Mouse (Mus musculus): ENCODE measurements around the gene Upf1. TPM values are rescaled to one million over a fixed set of nuclear protein-coding genes. Genes with fewer than 3 reads are reported as not detected.

The Upf1 gene
- total RNA-seq (2021): 10 to 100 TPM; 61.8 to 66.1 TPM

DNA sequence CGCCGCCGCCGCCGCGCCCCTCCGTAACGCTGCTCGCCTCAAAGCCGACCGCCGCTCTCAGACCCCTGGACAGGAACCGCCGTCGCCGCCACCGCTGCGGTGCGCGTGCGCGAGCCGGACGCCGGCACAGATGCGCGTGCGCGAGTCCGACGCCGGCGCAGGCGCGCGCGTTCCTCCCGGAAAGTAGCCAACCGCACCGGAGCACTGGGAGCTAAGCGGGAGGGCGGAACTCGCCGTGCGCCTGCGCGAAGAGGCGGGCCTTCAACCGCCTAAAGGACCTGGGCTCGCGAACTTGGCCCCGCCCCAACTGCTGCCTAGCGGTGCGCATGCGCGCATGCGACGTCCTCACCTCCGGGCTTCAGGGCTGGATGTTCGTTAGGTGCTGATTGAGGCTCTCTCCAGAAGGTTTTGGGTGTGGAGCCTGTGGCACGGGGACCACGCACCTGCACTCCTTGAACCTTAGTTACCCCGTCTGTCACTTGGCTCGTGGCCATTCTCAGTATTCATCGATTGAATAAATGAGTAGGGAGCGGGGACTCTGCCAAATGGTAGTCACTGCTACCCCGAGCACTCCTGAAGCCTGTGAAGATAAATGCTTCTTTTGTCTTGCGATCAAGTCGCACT, at the start of gene Upf1:
Gene Upf1, minus strand, starts transcription at position 85 of the 624 bp plus-strand sequence.
- peak; percentile 99 to 100 for DNase-seq (ENCODE audit: extremely low spot score in 1 of 2, low spot score in 1 of 2)

DNA sequence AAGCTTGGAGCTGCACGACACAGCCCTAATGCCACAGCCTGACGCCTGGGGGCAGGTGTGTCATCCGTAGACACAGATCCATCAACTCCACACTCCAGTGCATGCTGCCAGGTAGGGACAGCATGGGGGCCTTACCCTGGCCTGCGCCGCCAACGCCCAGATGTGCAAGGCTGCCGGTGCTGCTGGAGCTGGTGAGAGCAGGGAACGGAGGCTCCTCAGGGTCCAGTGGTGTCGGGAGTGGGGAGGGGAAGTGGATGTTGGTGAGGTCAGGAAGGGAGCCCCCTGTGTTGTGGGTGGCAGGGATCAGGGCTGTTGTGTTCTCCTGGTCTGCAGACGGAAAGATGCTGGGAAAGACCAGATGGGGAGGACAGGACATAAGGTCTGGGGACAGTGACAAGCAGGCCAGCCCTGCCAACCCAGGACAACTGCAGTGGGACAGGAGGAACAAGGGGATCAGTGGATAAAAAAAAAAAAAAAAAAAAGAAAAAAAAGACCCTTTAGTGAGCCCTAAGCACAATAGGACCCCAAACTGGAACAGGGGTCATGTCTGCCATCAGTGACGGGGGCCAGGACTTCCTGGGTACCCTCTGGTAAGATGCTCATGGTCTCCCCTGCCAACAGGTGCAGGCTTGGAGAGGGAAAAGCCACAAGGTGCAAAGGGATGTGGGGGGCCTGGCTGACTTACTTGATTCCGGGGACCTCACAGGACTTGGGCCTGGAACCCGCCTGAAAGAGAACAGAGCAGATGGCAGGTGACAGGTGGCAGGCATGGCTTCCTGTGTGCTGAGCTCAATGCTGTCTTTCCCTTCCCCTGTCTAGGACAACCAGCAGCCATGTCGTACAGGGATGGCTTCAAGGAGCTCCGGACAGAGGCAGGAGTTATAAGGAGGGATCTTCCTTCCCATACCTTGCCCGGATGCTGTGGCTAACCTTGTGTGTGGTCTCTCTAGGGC, 44.8 kb upstream of the Upf1 start:
- DNase-seq (ENCODE audit: extremely low spot score in 1 of 2, low spot score in 1 of 2): no peak

DNA sequence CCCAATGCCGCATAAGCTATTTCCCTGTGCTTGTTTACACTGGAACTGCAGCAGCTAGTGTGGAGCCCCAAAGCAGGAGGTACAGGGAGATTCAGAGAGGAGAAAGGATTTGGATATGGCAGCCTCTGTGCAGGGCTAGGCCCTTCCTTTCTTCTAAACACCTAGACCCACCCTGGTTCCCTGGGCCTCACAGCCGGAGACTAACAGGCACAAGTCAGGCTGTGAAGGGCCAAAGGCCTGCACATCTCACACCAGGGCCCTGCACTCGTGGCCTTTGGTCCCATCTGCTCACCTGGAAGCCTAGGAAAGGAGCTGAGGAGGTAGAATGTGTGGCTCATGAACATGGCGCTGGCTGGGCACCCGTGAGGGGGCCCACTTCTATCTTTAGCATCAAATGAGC, 43.1 kb upstream of the Upf1 start:
- DNase-seq (ENCODE audit: extremely low spot score in 1 of 2, low spot score in 1 of 2): no peak

DNA sequence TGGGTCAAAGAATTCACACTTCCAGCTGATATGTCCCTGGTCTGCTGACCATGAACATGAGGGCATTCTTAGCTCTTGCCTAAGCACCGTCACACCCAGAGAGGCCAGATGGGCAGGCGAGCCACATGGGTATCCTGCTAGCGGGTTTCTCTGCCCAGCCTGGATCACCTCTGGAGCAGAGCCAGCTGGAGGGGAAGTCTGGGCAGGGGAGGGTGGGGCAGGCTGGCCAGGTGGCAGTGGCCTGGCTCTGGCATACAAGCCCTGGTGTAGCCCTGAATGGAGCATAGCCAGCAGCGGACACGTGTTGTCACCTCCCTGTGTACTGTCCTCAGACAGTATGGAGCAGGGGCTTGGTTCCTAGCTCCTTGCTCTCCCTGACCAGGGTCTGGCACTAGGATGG, 42.6 kb upstream of the Upf1 start:
- no peak for DNase-seq (ENCODE audit: extremely low spot score in 1 of 2, low spot score in 1 of 2)

DNA sequence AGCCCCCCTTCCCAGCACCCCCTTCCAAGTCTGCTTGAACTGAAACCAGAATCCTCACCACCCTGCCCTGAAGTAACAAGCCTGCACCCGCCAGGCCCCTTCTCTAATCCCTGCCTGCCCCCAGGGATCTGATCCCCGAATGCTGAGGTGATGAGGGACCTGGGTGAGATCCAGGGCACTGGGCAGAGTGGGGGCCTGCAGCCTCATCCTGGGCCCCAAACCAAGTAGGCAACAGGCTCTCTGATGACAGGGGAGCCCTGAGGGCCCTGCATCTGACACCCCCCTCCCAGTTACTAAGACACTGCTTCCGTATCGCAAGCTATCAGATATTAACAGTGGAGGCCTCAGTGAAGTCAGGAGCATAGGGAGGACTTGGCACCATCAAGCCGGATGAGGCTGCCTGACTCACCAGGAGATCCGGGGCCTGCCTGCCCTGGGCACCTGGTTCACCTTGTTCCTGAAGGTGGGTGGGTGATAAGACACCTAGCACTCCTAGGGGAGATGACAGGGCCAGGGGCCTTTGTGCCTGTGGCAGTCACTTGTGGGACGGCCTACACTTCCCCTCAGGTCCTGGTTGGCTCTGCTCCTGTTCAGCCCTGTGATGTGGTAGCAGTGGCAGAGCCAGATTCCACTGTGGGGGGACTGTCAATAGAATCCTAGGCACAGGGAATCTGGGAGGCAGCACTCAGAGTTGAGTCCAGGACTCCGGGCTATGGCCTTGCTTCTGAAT, 41.4 kb upstream of the Upf1 start:
- DNase-seq (ENCODE audit: extremely low spot score in 1 of 2, low spot score in 1 of 2): no peak

DNA sequence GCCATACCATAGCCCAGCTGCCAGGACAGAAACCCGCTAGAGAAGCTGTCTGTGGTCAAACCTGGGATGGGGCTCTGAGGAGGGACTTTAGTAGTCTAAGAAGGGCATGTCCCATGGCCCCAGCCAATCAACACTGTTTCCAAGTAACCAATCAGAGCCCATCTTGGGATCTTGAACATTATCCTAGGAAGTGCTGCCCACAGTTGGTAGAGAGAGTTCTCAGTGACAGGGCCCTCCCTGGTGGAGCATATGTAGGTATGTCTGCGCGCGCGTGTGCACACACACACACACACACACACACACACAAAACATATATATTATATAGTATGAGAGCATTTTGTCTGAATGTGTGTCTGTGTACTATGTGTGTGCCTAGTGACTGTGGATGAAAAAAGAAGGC, 40.0 kb upstream of the Upf1 start:
- no peak for DNase-seq (ENCODE audit: extremely low spot score in 1 of 2, low spot score in 1 of 2)

DNA sequence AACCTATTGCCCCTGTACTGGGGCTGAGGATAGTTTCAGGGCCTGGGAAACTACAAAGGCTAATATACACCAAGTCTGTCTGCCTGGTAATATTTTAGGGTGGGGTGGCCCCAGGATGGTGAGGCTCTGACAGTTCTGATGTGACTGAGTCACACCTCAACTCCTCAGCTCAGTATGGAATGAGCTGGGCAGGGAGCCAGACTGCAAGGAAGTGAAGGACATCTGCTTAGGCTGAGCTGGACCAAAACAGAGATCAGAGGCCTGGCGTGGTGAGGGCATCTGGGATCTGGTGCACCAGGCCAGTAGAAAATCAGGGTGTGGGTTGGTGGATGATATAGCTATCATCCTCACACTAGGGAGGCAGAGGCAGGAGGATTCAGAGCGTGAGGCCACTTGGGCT, 36.6 kb upstream of the Upf1 start:
- DNase-seq (ENCODE audit: extremely low spot score in 1 of 2, low spot score in 1 of 2): no peak

DNA sequence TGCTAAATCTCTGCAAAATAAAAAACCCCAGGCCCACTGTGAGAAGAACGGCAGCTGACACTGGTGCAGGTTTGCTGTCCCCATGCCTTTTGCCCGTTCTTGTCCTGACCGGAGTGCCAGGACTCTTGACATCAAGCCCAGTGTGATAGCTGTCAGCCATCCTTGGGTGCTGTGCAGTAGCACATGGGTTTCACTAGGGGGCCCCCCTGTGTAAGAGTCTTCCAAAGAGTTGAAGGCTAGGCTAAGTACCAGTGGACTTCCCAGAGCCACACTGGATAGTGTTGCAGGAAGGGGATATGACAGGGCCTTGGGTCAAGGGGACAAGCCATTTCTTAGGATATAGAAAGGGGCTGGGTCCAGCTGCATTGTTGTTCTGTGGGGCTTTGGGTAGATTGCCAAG, 30.2 kb upstream of the Upf1 start:
- DNase-seq (ENCODE audit: extremely low spot score in 1 of 2, low spot score in 1 of 2): peak; percentile 57 to 69

DNA sequence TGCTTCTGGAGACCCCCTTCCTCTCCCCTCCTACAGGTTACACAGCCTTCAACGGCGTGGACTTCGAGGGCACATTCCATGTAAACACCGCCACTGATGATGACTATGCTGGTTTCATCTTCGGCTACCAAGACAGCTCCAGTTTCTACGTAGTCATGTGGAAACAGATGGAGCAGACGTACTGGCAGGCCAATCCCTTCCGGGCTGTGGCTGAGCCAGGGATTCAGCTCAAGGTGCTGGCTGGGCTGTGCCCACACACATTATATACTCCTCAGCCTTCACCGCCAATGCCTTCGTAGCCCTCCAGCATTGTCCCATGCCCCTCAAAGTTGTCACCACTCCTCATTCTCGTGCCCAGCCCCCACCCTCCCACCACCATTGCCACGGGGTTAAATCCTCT, 27.0 kb upstream of the Upf1 start:
- DNase-seq (ENCODE audit: extremely low spot score in 1 of 2, low spot score in 1 of 2): no peak

DNA sequence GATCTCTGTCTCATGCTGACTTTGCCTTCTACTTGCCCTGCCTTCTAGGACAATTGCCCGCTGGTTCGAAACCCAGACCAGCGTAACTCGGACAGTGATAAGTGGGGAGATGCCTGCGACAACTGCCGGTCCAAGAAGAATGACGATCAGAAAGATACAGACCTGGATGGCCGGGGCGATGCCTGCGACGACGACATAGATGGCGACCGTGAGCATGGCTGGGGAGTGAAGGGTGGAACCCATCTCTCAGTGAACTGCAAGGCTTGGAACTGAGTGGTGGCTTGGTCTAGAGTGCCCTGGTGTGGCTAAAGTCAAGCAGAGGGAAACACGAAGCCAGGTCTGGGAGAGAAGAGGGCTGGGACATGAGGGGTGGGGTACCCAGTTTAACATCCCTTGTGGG, 24.0 kb upstream of the Upf1 start:
- no peak for DNase-seq (ENCODE audit: extremely low spot score in 1 of 2, low spot score in 1 of 2)

DNA sequence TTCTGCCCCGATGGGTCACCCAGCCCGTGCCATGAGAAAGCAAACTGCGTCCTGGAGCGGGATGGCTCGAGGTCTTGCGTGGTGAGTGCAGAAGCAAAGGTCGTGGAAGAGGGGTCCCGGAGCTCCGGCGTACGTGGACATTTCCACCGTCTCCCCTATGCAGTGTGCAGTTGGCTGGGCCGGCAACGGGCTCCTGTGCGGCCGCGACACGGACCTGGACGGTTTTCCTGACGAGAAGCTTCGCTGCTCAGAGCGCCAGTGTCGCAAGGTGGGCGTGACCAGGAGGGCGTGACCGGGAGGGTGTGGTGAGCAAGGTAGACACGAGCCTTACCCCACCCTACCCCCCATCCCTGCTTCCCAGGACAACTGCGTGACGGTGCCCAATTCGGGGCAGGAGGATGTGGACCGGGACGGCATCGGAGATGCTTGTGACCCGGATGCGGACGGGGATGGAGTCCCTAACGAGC, 23.2 kb upstream of the Upf1 start:
- no peak for DNase-seq (ENCODE audit: extremely low spot score in 1 of 2, low spot score in 1 of 2)

DNA sequence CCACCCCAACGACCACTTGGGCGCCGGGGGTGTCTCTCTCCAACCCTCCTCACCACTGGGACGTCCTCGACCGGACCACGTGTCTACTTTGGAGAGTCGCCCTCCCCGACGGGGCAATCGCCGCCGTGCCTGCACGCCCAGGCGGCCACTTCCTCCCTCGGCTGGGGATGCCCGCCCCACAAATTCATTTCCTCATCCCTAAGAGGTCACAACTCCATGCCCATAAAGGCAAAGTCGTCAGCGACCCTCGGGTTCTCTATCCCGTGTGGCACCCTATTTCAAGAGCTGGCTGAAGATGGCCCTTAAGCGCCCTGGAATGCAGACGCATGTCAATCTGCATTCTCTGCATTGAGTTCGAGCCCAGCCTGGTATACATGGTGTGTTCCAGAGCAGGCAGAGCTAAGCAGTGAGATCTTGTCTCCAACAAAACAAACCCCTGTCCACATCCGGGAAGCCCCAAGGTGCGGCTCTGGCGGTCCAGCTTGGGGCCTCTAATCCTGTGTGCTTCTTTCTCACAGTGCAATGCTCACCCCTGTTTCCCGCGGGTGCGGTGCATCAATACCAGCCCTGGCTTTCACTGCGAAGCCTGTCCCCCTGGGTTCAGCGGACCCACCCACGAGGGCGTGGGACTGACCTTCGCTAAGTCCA, 22.3 kb upstream of the Upf1 start:
- no peak for DNase-seq (ENCODE audit: extremely low spot score in 1 of 2, low spot score in 1 of 2)

DNA sequence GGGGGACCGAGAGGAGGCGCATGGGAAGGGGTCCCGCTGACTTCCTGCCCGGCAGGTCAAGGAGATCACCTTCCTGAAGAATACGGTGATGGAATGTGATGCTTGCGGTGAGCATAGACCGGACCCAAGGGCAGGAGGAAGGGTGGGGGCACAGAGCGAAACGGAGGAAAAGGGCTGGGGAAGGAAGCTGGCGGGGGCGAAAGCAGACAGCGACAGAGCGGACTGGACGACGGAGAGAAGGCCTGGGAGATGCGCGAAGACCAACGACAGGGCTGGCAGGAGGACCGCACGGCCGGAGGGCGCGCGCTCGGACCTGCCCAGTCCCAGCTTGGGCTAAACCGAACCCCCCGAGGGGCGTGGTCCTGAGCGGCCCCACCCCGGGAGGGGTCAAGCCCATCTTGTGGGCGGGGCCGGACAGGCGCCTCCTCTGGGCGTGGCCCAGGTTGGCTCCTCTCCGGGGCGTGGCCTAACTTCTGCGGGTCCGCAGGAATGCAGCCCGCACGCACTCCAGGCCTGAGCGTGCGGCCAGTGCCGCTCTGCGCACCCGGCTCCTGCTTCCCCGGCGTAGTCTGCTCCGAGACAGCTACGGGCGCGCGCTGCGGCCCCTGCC, 21.3 kb upstream of the Upf1 start:
- DNase-seq (ENCODE audit: extremely low spot score in 1 of 2, low spot score in 1 of 2): no peak

DNA sequence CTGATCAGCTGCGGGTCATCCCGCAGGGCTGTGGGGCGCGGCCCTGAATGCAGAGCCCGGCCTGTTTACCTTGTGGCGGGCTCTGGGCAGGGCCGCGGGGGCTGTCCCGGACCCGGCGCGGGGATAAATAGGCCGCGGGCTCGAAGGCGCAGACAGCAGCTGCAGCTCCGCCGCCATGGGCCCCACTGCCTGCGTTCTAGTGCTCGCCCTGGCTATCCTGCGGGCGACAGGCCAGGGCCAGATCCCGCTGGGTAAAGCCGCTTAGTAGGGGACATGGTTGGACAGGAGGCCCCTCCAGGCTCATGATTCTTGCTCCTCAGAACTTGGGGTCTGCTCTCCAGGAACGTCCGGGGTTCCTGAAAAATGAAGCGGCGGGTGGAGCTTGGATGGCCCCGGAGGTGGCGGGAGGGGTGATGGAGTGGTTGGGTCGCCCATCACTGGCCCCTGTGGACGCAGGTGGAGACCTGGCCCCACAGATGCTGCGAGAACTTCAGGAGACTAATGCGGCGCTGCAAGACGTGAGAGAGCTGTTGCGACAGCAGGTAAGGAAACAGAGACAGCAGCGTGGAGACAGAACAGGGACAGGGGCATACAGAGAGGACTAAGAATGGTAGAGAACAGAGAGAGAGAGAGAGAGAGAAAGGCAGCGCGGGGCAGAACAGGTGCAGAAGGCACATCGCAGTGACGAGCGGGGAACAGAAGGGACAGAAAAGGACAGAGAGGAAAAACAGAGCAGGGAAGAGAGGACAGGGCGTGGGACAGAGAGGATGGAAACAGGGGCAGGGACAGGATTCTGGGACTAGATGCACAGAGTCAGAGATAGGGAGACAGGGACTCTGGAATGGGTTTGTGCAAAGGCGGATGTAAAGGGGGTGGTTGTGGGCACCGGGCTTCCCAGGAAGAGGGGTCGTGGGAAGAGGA, 20.6 kb upstream of the Upf1 start, which contains the start of gene Comp:
Gene Comp, plus strand, starts transcription at position 162 of the 921 bp plus-strand sequence.
- no peak for DNase-seq (ENCODE audit: extremely low spot score in 1 of 2, low spot score in 1 of 2)

DNA sequence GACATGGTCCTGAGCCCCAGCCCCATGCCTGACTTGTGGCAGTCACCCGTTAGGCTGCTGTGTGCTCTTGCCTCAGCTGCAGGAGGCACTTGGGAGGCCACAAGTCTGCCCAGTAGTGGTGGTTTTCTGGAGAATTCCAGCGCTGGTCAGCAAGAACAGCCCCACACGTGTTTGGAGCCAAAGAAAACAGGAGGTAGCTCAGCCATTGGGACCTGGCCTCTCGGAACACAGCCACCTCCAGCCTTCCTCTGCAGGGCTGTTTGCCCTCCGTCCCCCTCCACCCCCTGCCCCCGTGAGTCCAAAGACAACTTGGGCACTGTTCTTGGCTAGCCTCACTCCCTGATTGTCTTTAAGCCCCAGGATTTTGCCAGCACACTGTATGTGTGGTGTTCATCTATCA, 18.9 kb upstream of the Upf1 start:
- DNase-seq (ENCODE audit: extremely low spot score in 1 of 2, low spot score in 1 of 2): no peak

DNA sequence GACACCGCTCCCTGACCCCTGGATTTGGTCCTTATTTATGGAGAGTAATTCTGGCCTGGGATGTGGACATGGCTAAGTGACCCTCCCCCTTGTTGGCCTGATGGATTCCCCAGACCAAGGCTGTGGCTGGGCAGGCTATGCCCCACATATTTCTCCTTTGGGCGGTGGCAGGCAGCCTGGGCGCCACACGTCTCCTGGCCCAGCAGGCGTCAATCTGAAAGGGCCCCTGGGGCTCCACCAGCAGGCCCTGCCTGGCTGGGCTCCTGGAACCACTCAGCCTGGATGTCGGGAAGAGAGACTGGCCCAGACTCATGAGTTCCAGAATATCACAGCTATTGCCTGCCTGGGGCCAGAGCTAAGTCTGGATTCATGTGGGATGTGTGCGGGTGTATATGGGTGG, 17.4 kb upstream of the Upf1 start:
- DNase-seq (ENCODE audit: extremely low spot score in 1 of 2, low spot score in 1 of 2): no peak

DNA sequence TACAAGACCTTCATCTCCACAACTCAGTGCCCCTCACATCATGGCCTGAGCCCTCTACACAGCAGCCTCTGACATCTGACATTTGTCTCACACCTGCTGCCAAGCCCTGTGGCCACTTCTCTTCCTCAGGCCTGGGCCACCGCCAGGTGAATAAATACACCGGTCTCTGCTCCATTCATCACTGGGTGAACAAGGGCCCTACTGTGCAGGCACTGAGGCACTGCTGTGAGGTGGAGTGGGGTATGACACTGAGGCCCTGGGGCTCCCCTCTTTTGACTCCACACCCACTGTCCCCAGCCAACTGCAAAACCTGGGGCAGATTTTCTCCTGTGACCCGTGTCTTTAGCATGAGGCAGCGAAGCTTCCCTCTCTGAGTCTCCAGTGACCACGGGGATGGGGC, 13.5 kb upstream of the Upf1 start:
- no peak for DNase-seq (ENCODE audit: extremely low spot score in 1 of 2, low spot score in 1 of 2)

DNA sequence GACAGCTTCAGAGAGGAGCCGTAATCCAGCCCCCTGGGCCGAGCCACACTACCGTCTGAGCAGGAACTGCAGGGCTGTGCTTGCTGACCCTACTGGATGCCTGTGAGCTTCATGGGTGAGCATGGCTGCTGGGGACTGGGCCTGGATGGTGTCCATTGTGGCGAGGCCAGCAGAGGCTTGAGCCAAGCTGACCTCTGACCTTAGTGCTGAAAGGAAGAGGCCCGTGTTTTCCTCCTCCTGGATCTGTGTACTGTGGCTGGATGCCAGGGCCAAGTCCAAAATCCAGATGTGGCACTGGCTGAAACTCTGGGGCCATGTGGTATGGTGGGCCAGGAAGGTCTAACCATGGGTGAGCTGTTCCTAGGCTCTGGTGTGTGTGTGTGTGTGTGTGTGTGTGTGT, 11.0 kb upstream of the Upf1 start:
- no peak for DNase-seq (ENCODE audit: extremely low spot score in 1 of 2, low spot score in 1 of 2)

DNA sequence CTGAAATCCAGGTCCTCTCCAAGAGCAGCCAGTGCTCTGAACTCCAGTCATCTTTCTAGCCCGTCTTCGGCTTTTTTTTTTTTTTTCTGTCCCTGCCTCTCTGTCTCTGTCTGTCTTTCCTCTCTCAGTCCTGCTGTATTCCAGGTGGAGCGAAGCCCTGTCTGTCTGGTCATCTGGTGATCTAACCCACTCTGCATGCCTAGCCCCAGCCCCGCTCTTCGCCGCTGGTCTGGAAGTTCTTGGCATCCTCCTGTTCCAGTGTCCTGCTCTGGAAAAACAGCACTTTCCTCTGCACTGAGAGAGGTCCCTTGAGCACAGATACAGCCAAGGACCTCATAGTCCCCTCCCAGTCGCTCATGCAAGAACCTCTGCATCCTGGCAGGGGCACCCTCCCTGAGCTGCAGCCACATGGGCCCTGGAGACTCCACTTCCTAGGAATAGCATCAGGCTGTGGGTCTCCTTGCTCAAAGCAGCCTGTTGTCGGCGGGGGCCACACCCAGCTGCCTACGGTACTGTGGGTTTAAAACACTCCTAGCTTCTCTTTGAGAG, 8.5 kb upstream of the Upf1 start:
- no peak for DNase-seq (ENCODE audit: extremely low spot score in 1 of 2, low spot score in 1 of 2)

Measured in layer of hippocampus, postnatal 25 days (tissue).